Mouse (Mus musculus): Measurements from ENCODE around the gene Slc41a2. TPM values are rescaled to one million over a fixed set of nuclear protein-coding genes. Genes with fewer than 3 reads are reported as not detected.

The Slc41a2 gene
- polyA plus RNA-seq (2014; fragmentation: Nextera tagmentation; extraction: Ambion mirVana): 0.72 and 0.93 TPM in 2 replicates

DNA sequence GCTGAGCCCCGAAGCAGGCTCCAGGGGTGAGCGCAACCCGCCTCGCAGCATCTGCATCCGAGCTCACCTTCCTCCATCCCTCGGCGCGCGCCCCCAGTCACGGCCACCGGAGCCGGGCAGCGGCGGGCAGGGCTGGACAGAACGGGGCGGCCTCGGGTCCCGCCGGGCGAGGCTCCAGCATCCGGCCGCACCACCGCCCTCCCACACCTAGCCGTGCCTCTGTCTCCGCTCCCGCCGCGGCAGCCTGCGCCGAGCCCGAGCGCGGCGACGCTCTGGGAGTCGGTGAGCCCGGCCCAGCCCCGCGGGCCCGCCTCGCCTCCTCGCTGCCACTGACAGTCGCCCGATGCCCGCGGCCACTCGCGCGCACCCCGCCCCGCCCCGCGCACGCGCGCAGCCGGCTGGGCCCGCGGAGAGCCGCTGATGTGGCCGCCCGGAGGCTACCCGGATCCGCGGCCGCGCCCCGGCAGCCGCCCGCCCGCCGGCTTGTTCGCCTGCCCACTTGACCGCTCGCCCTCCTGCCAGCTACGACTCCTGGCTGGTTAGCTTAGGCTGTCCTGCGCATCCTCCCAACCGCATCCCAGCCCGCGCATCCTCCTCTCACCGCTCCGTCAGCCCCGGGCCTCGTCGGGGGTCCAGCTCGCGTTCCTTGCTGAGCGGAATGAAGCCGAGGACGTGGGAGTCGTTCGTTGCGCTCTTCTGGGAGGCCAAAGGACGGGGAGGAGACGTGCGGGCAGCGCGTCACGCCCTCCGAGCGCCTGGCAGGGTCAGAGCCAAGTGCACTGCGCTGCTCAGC, at the start of gene Slc41a2:
Gene Slc41a2 (minus strand): TSS at position 724 of the 793 bp plus-strand sequence.
- Histone ChIP-seq H3K9me3 (ENCODE audit: control insufficient read depth, low read length) (no peaks in the 10 kb centered on the region), H3K4me2 (ENCODE audit: low read length) (peak within 1 kb of the TSS; percentile 69), H3K36me3 (ENCODE audit: control insufficient read depth, insufficient read depth, low read length) (no peaks in the 10 kb centered on the region), H3K9ac (ENCODE audit: low read length) (peak within 1 kb of the TSS; percentile 68), H3K27me3 (ENCODE audit: control insufficient read depth, insufficient read depth, low read length) (peaks cover 50% of the 10 kb centered on the region), H3K4me3 (ENCODE audit: control insufficient read depth in 1 of 2, insufficient read depth in 1 of 2, low read depth in 1 of 2, low read length in 2 of 2) (peak within 1 kb of the TSS; percentile 57 to 58), H3K4me1 (ENCODE audit: control insufficient read depth in 2 of 2, insufficient read depth in 2 of 2, low read length in 2 of 2) (no peaks in the 10 kb centered on the region), H3K27ac (replicated peaks in 1 of 2; ENCODE audit: control insufficient read depth in 1 of 2, insufficient read depth in 1 of 2, low read depth in 2 of 2, low read length in 2 of 2) (no peak within 1 kb of the TSS)
- no peak; the same call in 1 of the 2 replicates for ATAC-seq (ENCODE audit: insufficient number of reproducible peaks, insufficient read depth, low FRiP score, low read depth)
- WGBS: under 1% methylated on average over 87 of the region's 102 CpGs

GRCm38 (mm10) chr10:83385330-83385910, 47.7 kb upstream of the Slc41a2 start:
- 91% methylated on average over 7 of the region's 7 CpGs for WGBS
- Histone ChIP-seq H3K27ac (replicated peaks in 1 of 2; ENCODE audit: control insufficient read depth in 1 of 2, insufficient read depth in 1 of 2, low read depth in 2 of 2, low read length in 2 of 2) (no peak overlapping the region), H3K4me2 (ENCODE audit: low read length) (no peak overlapping the region), H3K36me3 (ENCODE audit: control insufficient read depth, insufficient read depth, low read length) (no peaks in the 10 kb centered on the region), H3K9me3 (ENCODE audit: control insufficient read depth, low read length) (no peaks in the 10 kb centered on the region), H3K4me3 (ENCODE audit: control insufficient read depth in 1 of 2, insufficient read depth in 1 of 2, low read depth in 1 of 2, low read length in 2 of 2) (no peak overlapping the region), H3K4me1 (ENCODE audit: control insufficient read depth in 2 of 2, insufficient read depth in 2 of 2, low read length in 2 of 2) (no peaks in the 10 kb centered on the region), H3K9ac (ENCODE audit: low read length) (no peak overlapping the region), H3K27me3 (ENCODE audit: control insufficient read depth, insufficient read depth, low read length) (no peaks in the 10 kb centered on the region)
- no peak for ATAC-seq (ENCODE audit: insufficient number of reproducible peaks, insufficient read depth, low FRiP score, low read depth)

DNA sequence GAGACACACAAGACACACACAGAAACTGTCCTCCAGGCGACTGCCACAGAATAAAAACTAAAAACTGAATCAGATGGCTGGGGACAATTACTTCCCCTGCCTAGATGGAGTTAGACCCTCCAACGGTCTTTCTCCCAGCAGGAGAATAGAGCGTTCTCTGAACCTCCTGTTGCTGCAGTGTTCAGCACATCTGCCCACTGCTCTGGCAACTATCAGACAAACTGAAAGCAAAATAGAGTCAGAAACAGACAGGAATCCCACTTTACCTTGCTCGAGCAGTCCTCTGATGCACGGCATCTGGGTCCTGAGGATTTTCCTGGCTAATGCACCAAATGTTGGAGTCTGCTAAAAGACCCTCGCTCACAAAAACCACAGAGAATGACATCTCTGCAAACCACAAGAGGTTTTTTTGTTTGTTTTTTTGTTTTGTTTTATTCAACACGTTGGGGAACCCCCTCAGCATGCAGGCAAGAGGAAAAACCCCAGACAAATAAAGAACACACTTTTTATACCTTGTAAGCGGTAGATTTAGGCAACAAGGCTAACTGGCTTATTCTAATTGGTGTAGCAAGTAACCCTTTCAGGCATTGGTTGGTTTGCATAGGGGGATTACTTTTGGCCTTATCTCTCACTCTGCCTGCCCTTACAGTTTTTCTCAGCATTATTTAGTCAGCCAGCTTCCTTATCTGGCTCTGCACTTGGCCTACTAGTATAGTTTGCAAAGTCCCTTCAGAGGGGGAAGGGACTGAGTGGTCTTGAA, 47.0 kb upstream of the Slc41a2 start:
- Histone ChIP-seq H3K27ac (replicated peaks in 1 of 2; ENCODE audit: control insufficient read depth in 1 of 2, insufficient read depth in 1 of 2, low read depth in 2 of 2, low read length in 2 of 2) (no peak overlapping the region), H3K4me1 (ENCODE audit: control insufficient read depth in 2 of 2, insufficient read depth in 2 of 2, low read length in 2 of 2) (no peaks in the 10 kb centered on the region), H3K4me2 (ENCODE audit: low read length) (no peak overlapping the region), H3K27me3 (ENCODE audit: control insufficient read depth, insufficient read depth, low read length) (no peaks in the 10 kb centered on the region), H3K36me3 (ENCODE audit: control insufficient read depth, insufficient read depth, low read length) (no peaks in the 10 kb centered on the region), H3K9ac (ENCODE audit: low read length) (no peak overlapping the region), H3K9me3 (ENCODE audit: control insufficient read depth, low read length) (no peaks in the 10 kb centered on the region), H3K4me3 (ENCODE audit: control insufficient read depth in 1 of 2, insufficient read depth in 1 of 2, low read depth in 1 of 2, low read length in 2 of 2) (no peak overlapping the region)
- ATAC-seq (ENCODE audit: insufficient number of reproducible peaks, insufficient read depth, low FRiP score, low read depth): no peak
- WGBS: 86% methylated on average over 8 of the region's 8 CpGs

DNA sequence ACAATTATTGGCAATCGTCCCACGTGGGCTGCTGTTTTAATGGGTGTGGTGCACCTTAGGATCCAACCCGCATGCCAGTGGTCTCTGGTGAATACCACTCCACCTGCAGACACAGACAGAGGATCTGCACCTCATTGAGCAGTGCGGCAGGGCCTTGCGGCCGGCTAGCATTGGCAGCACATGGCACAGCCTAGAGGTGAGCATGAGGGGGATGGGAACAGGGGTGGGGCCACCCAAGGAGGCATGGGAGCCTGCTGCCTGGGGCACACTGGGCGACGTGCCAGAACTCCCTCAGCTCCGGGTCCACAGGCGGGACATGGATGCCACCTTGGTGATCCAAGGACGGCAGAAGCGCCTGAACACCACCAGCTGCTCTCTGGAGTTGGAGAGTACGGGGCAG, 46.2 kb upstream of the Slc41a2 start:
- 86% methylated on average over 13 of the region's 13 CpGs for WGBS
- no peak for ATAC-seq (ENCODE audit: insufficient number of reproducible peaks, insufficient read depth, low FRiP score, low read depth)
- H3K4me1 ChIP-seq (ENCODE audit: control insufficient read depth in 2 of 2, insufficient read depth in 2 of 2, low read length in 2 of 2): peaks cover 2% of the 10 kb centered on the region in 2 experiments
- no peak overlapping the region for H3K4me3 ChIP-seq (ENCODE audit: control insufficient read depth in 1 of 2, insufficient read depth in 1 of 2, low read depth in 1 of 2, low read length in 2 of 2)
- H3K27ac ChIP-seq (replicated peaks in 1 of 2; ENCODE audit: control insufficient read depth in 1 of 2, insufficient read depth in 1 of 2, low read depth in 2 of 2, low read length in 2 of 2): no peak overlapping the region
- no peak overlapping the region for H3K4me2 ChIP-seq (ENCODE audit: low read length)
- H3K9ac ChIP-seq (ENCODE audit: low read length): no peak overlapping the region
- H3K27me3 ChIP-seq (ENCODE audit: control insufficient read depth, insufficient read depth, low read length): no peaks in the 10 kb centered on the region
- no peaks in the 10 kb centered on the region for H3K36me3 ChIP-seq (ENCODE audit: control insufficient read depth, insufficient read depth, low read length)
- no peaks in the 10 kb centered on the region for H3K9me3 ChIP-seq (ENCODE audit: control insufficient read depth, low read length)

- Histone ChIP-seq H3K4me3 (ENCODE audit: control insufficient read depth in 1 of 2, insufficient read depth in 1 of 2, low read depth in 1 of 2, low read length in 2 of 2) (no peak overlapping the region), H3K27ac (replicated peaks in 1 of 2; ENCODE audit: control insufficient read depth in 1 of 2, insufficient read depth in 1 of 2, low read depth in 2 of 2, low read length in 2 of 2) (no peak overlapping the region), H3K4me1 (ENCODE audit: control insufficient read depth in 2 of 2, insufficient read depth in 2 of 2, low read length in 2 of 2) (peaks cover 9 to 11% of the 10 kb centered on the region in 2 experiments), H3K9ac (ENCODE audit: low read length) (no peak overlapping the region), H3K9me3 (ENCODE audit: control insufficient read depth, low read length) (no peaks in the 10 kb centered on the region), H3K27me3 (ENCODE audit: control insufficient read depth, insufficient read depth, low read length) (no peaks in the 10 kb centered on the region), H3K36me3 (ENCODE audit: control insufficient read depth, insufficient read depth, low read length) (no peaks in the 10 kb centered on the region), H3K4me2 (ENCODE audit: low read length) (no peak overlapping the region)
- no peak for ATAC-seq (ENCODE audit: insufficient number of reproducible peaks, insufficient read depth, low FRiP score, low read depth)
- WGBS: 49% methylated on average over 2 of the region's 2 CpGs
Measured at GRCm38 (mm10) chr10:83382988-83383387, 45.3 kb upstream of the Slc41a2 start.

GRCm38 (mm10) chr10:83382528-83382927, 44.8 kb upstream of the Slc41a2 start:
- H3K4me1 ChIP-seq (ENCODE audit: control insufficient read depth in 2 of 2, insufficient read depth in 2 of 2, low read length in 2 of 2): peaks cover 11 to 16% of the 10 kb centered on the region in 2 experiments
- H3K36me3 ChIP-seq (ENCODE audit: control insufficient read depth, insufficient read depth, low read length): no peaks in the 10 kb centered on the region
- H3K4me3 ChIP-seq (ENCODE audit: control insufficient read depth in 1 of 2, insufficient read depth in 1 of 2, low read depth in 1 of 2, low read length in 2 of 2): no peak overlapping the region
- 89% methylated on average over 4 of the region's 4 CpGs for WGBS
- no peak for ATAC-seq (ENCODE audit: insufficient number of reproducible peaks, insufficient read depth, low FRiP score, low read depth)
- no peaks in the 10 kb centered on the region for H3K9me3 ChIP-seq (ENCODE audit: control insufficient read depth, low read length)
- no peak overlapping the region for H3K9ac ChIP-seq (ENCODE audit: low read length)
- H3K4me2 ChIP-seq (ENCODE audit: low read length): no peak overlapping the region
- no peak overlapping the region for H3K27ac ChIP-seq (replicated peaks in 1 of 2; ENCODE audit: control insufficient read depth in 1 of 2, insufficient read depth in 1 of 2, low read depth in 2 of 2, low read length in 2 of 2)
- H3K27me3 ChIP-seq (ENCODE audit: control insufficient read depth, insufficient read depth, low read length): no peaks in the 10 kb centered on the region

DNA sequence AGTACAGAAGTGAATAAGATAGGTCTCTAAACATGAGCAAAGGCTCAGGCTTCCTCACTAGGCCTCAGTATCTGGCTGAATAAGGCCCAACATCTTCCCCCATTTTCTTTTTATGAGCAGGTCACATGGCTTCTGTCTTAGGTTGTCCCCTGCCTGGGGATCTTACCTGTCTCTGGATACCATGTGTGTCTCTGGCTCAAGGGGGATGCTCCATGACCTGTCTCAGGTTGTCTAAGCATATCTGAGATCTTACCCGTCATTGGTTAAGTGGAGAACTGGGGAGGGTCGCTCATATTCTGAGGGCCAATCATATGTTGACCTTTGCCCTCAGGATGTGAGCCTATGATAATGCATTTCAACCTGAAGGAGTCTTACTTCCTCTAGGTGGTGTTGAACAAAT, 42.8 kb upstream of the Slc41a2 start:
- peaks cover 13 to 22% of the 10 kb centered on the region in 2 experiments for H3K4me1 ChIP-seq (ENCODE audit: control insufficient read depth in 2 of 2, insufficient read depth in 2 of 2, low read length in 2 of 2)
- no peak overlapping the region for H3K9ac ChIP-seq (ENCODE audit: low read length)
- H3K4me2 ChIP-seq (ENCODE audit: low read length): no peak overlapping the region
- H3K27ac ChIP-seq (replicated peaks in 1 of 2; ENCODE audit: control insufficient read depth in 1 of 2, insufficient read depth in 1 of 2, low read depth in 2 of 2, low read length in 2 of 2): no peak overlapping the region
- WGBS: 83% methylated on average over 2 of the region's 2 CpGs
- H3K4me3 ChIP-seq (ENCODE audit: control insufficient read depth in 1 of 2, insufficient read depth in 1 of 2, low read depth in 1 of 2, low read length in 2 of 2): no peak overlapping the region
- H3K36me3 ChIP-seq (ENCODE audit: control insufficient read depth, insufficient read depth, low read length): no peaks in the 10 kb centered on the region
- H3K9me3 ChIP-seq (ENCODE audit: control insufficient read depth, low read length): no peaks in the 10 kb centered on the region
- ATAC-seq (ENCODE audit: insufficient number of reproducible peaks, insufficient read depth, low FRiP score, low read depth): no peak
- H3K27me3 ChIP-seq (ENCODE audit: control insufficient read depth, insufficient read depth, low read length): no peaks in the 10 kb centered on the region

Measured in heart, embryonic 14.5 days (tissue).